11 mouse cellular contexts compared by ENCODE assay signal in the genomic region with DNA sequence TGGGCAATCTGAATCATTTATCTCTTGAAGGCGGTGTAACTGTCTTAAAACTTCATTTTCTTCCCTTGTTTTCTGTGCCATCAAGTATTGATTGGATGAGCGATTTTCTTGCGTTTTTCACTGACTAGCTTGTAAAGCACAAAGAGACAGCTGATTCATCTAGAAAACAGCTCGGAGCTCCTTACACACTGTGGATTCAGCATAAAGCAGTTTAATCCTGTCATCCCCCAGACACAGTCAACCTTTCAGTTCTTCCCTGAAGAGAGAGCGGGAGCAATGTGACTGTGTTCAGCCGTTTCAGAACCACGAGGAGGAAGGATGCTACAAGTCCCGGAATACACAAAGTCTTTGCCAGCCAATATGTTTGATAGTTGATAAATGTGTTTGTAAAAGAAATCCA.
DNase-seq lines count a peak whose midpoint lies in the region; ATAC-seq and TF ChIP-seq lines count a peak whose summit lies in the region.
"Had no signal": no experiment of that assay in that cellular context is flagged by ENCODE, and none has a peak within 500 bp of the region (broad histone marks: within the 10 kb centered on the region; RNA-seq: fewer than 3 reads in every experiment).

No protein-coding gene starts in this region.

- no peak for TF ChIP-seq EP300 in lung, postnatal 0 days (IDR thresholded peaks at IDR 0.05)

- intact Hi-C loops in gastrocnemius, postnatal 36 days (cut with DNase I): no loop called here

- H3K4me3 ChIP-seq in kidney, adult 2 months (ENCODE audit: insufficient read depth, low read depth, low read length): no peak overlapping the region
- no peak overlapping the region for H3K4me3 ChIP-seq in lung, postnatal 0 days (ENCODE audit: low read depth, low read length)
- no peak overlapping the region for H3K4me3 ChIP-seq in hindbrain, embryonic 14.5 days (replicated peaks; ENCODE audit: low read length)
- H3K4me3 ChIP-seq in stomach, embryonic 14.5 days (ENCODE audit: low read depth, low read length): no peak overlapping the region

- peak overlapping the region; percentile 61 for H3K27ac ChIP-seq in kidney, adult 2 months (ENCODE audit: insufficient read depth, low read depth, low read length)
- H3K27ac ChIP-seq in lung, postnatal 0 days (ENCODE audit: low read length): no peak overlapping the region
- H3K27ac ChIP-seq in hindbrain, embryonic 14.5 days: peak overlapping the region; percentile 27
- H3K27ac ChIP-seq in stomach, embryonic 14.5 days (ENCODE audit: low read length): peak overlapping the region; percentile 49; the same call in 1 of the 2 replicates

- H3K27me3 ChIP-seq in kidney, adult 2 months (replicated peaks; ENCODE audit: control insufficient read depth, insufficient read depth, low read length): no peaks in the 10 kb centered on the region
- no peaks in the 10 kb centered on the region for H3K27me3 ChIP-seq in lung, postnatal 0 days (replicated peaks; ENCODE audit: insufficient read depth, low read length)
- H3K27me3 ChIP-seq in hindbrain, embryonic 14.5 days (ENCODE audit: control insufficient read depth, insufficient read depth, low read length): no peaks in the 10 kb centered on the region
- H3K27me3 ChIP-seq in stomach, embryonic 14.5 days (ENCODE audit: control insufficient read depth, insufficient read depth, low read length): no peaks in the 10 kb centered on the region

- no peaks in the 10 kb centered on the region for H3K36me3 ChIP-seq in kidney, adult 2 months (ENCODE audit: control insufficient read depth, insufficient read depth, low read length)
- no peaks in the 10 kb centered on the region for H3K36me3 ChIP-seq in lung, postnatal 0 days (ENCODE audit: insufficient read depth, low read length)
- no peaks in the 10 kb centered on the region for H3K36me3 ChIP-seq in hindbrain, embryonic 14.5 days (replicated peaks; ENCODE audit: control insufficient read depth, insufficient read depth)
- no peaks in the 10 kb centered on the region for H3K36me3 ChIP-seq in stomach, embryonic 14.5 days (ENCODE audit: control insufficient read depth, insufficient read depth, low read length)

- H3K9me3 ChIP-seq in lung, postnatal 0 days (ENCODE audit: low read length): no peaks in the 10 kb centered on the region
- H3K9me3 ChIP-seq in hindbrain, embryonic 14.5 days (ENCODE audit: control insufficient read depth, low read length): no peaks in the 10 kb centered on the region
- no peaks in the 10 kb centered on the region for H3K9me3 ChIP-seq in stomach, embryonic 14.5 days (ENCODE audit: control insufficient read depth, low read depth, low read length)

- ATAC-seq in lung, postnatal 0 days: no peak
- no peak for ATAC-seq in hindbrain, embryonic 14.5 days (ENCODE audit: low FRiP score)
- ATAC-seq in stomach, embryonic 14.5 days (ENCODE audit: insufficient number of reproducible peaks, insufficient read depth, low FRiP score, low read depth): no peak

- 31% methylated on average over 8 of the region's 8 CpGs for WGBS in kidney, adult 2 months
- WGBS in lung, postnatal 0 days: 39% methylated on average over 8 of the region's 8 CpGs
- WGBS in hindbrain, embryonic 14.5 days: 42% methylated on average over 8 of the region's 8 CpGs
- WGBS in stomach, embryonic 14.5 days: 36% methylated on average over 8 of the region's 8 CpGs

- H3K9ac ChIP-seq in lung, postnatal 0 days (replicated peaks; ENCODE audit: low read depth): no peak overlapping the region
- H3K9ac ChIP-seq in hindbrain, embryonic 14.5 days: 0 out of 2 replicates have a peak overlapping the region, but pooled peaks have one; percentile 18
- H3K9ac ChIP-seq in stomach, embryonic 14.5 days (replicated peaks; ENCODE audit: low read depth, low read length): no peak overlapping the region

- DNase-seq in kidney, adult 2 months: peak; percentile 27
- no peak for DNase-seq in kidney, adult 18-20 months
- peak; percentile 5 for DNase-seq in lung, postnatal 0 days (ENCODE audit: low spot score)
- no peak for DNase-seq in lung, postnatal 4 days
- DNase-seq in hindbrain, embryonic 14.5 days (ENCODE audit: low spot score): peak; percentile 31
- no peak for DNase-seq in urinary bladder, postnatal 25 days (ENCODE audit: low spot score)
- DNase-seq in gastrocnemius, postnatal 36 days: no peak
- DNase-seq: cerebellum, adult 9-10 months; thymus, postnatal 25 days had no signal

- H3K4me2 ChIP-seq in lung, postnatal 0 days (replicated peaks; ENCODE audit: low read depth, low read length): peak overlapping the region; percentile 45
- peak overlapping the region; percentile 34 for H3K4me2 ChIP-seq in hindbrain, embryonic 14.5 days (replicated peaks)
- H3K4me2 ChIP-seq in stomach, embryonic 14.5 days (replicated peaks; ENCODE audit: low read depth, low read length): peak overlapping the region; percentile 28
- H3K4me2 ChIP-seq: liver, embryonic 11.5 days had no signal

- TF ChIP-seq POLR2A in kidney, adult 2 months (IDR thresholded peaks at IDR 0.05; ENCODE audit: low read depth, low read length): no peak

- no peak for TF ChIP-seq CTCF in kidney, adult 2 months (conservative IDR thresholded peaks at IDR 0.05; ENCODE audit: insufficient read depth, insufficient read length, low read depth, low read length)
- TF ChIP-seq CTCF in lung, postnatal 0 days (IDR thresholded peaks at IDR 0.05): no peak

- H3K4me1 ChIP-seq in kidney, adult 2 months (ENCODE audit: control insufficient read depth, insufficient read depth, low read length): 0 out of 2 replicates have a peak, but pooled peaks cover 2% of the 10 kb centered on the region
- no peaks in the 10 kb centered on the region for H3K4me1 ChIP-seq in lung, postnatal 0 days (ENCODE audit: insufficient read depth, low read depth, low read length)
- peaks cover 24% of the 10 kb centered on the region for H3K4me1 ChIP-seq in hindbrain, embryonic 14.5 days (replicated peaks; ENCODE audit: control insufficient read depth, insufficient read depth, low read length)
- H3K4me1 ChIP-seq in stomach, embryonic 14.5 days (ENCODE audit: control insufficient read depth, insufficient read depth, low read length): 0 out of 2 replicates have a peak, but pooled peaks cover 3% of the 10 kb centered on the region

Comparison
In these comparisons a context has a peak if more than half of its experiments do, and no peak if none do; other contexts are left out.
1. DNase-seq: peak in kidney, adult 2 months (single experiment), lung, postnatal 0 days (single experiment) and hindbrain, embryonic 14.5 days (single experiment); none in kidney, adult 18-20 months (single experiment), lung, postnatal 4 days (0 of 2), urinary bladder, postnatal 25 days (single experiment) and gastrocnemius, postnatal 36 days (0 of 2).
2. Peak in every context shown above with its lines, with median percentiles within 50 percentile points of each other: H3K4me2 ChIP-seq.